Mouse (Mus musculus) gonadal fat pad, adult 2 months (tissue): ENCODE results near the gene Gm16181. TPM values are rescaled to one million over a fixed set of nuclear protein-coding genes. Genes with fewer than 3 reads are reported as not detected.

Experiments used
- DNase-seq: peaks from one replicate; pipeline ENCODE4 v3.0.0-alpha.2; 2012; ENCODE audit warnings: low read depth
- polyA plus RNA-seq: library from polyadenylated mRNA; depleted of rRNA; stranded (reverse); fragments of >200 nt; gene quantifications from 2 replicates; pipeline ENCODE4 v1.2.3, GENCODE M21; 2012; rRNA removed

Gene Gm16181
- 1.2 and 3.1 TPM in 2 replicates for polyA plus RNA-seq

GRCm38 (mm10) chr17:35220156-35220952, at the start of gene Gm16181:
Gene Gm16181 (plus strand): TSS chr17:35220834.
- no peak for DNase-seq

GRCm38 (mm10) chr17:35172445-35173234, 48.0 kb upstream of the Gm16181 start:
- DNase-seq = no peak

GRCm38 (mm10) chr17:35173329-35173728, 47.3 kb upstream of the Gm16181 start:
- DNase-seq = no peak

- no peak for DNase-seq
These were observed 46.2 kb upstream of the Gm16181 start for GRCm38 (mm10) chr17:35174201-35174977.

- DNase-seq = no peak
These were observed 45.3 kb upstream of the Gm16181 start for GRCm38 (mm10) chr17:35175382-35175781.

GRCm38 (mm10) chr17:35175968-35176367, 44.7 kb upstream of the Gm16181 start, which contains the start of gene Aif1:
Gene Aif1 (minus strand): TSS chr17:35176068.
- DNase-seq = no peak

GRCm38 (mm10) chr17:35178528-35178927, 42.1 kb upstream of the Gm16181 start:
- no peak for DNase-seq

GRCm38 (mm10) chr17:35180093-35180492, 40.5 kb upstream of the Gm16181 start:
- no peak for DNase-seq

GRCm38 (mm10) chr17:35185639-35186611, 34.7 kb upstream of the Gm16181 start:
- DNase-seq = no peak

- no peak for DNase-seq
These were observed 34.0 kb upstream of the Gm16181 start for GRCm38 (mm10) chr17:35186681-35187080.

GRCm38 (mm10) chr17:35187345-35187744, 33.3 kb upstream of the Gm16181 start:
- no peak for DNase-seq

GRCm38 (mm10) chr17:35187959-35188610, 32.5 kb upstream of the Gm16181 start, which contains the start of gene Lst1:
Gene Lst1 (minus strand): TSS chr17:35188439.
- DNase-seq = no peak

- DNase-seq = no peak
These were observed 31.4 kb upstream of the Gm16181 start for GRCm38 (mm10) chr17:35189186-35189585.

- no peak for DNase-seq
These were observed 30.5 kb upstream of the Gm16181 start for GRCm38 (mm10) chr17:35190096-35190495.

- DNase-seq = no peak
These were observed 28.9 kb upstream of the Gm16181 start for GRCm38 (mm10) chr17:35191723-35192122.

- no peak for DNase-seq
These were observed 27.7 kb upstream of the Gm16181 start for GRCm38 (mm10) chr17:35192924-35193323.

GRCm38 (mm10) chr17:35193881-35194843, 26.5 kb upstream of the Gm16181 start, which contains the start of gene Ltb:
Gene Ltb (plus strand): TSS chr17:35194439.
- DNase-seq = no peak

GRCm38 (mm10) chr17:35194844-35195630, 25.6 kb upstream of the Gm16181 start:
- no peak for DNase-seq
